Comparison of ENCODE assay signal across 8 mouse cellular contexts in genomic region chr7:118102231-118102630, GRCm38 (mm10). TPM values are rescaled to one million over a fixed set of nuclear protein-coding genes. Genes with fewer than 3 reads are reported as not detected.
DNase-seq lines count a peak whose midpoint lies in the region; ATAC-seq and TF ChIP-seq lines count a peak whose summit lies in the region.

No protein-coding gene starts in this region.

- no peaks in the 10 kb centered on the region for H3K27me3 ChIP-seq in CH12.LX (replicated peaks)
- H3K27me3 ChIP-seq in forebrain, embryonic 13.5 days: no peaks in the 10 kb centered on the region
- no peaks in the 10 kb centered on the region for H3K27me3 ChIP-seq in liver, postnatal 0 days (ENCODE audit: insufficient read depth, low read length)

- H3K4me3 ChIP-seq in CH12.LX (replicated peaks in 1 of 3; ENCODE audit: low read depth in 2 of 3, low read length in 2 of 3, poor library complexity in 1 of 3): no peak overlapping the region
- H3K4me3 ChIP-seq in forebrain, embryonic 13.5 days: no peak overlapping the region
- no peak overlapping the region for H3K4me3 ChIP-seq in liver, postnatal 0 days (ENCODE audit: low read depth, low read length)

- WGBS in forebrain, embryonic 13.5 days: 39% methylated on average over 4 of the region's 4 CpGs
- WGBS in liver, postnatal 0 days (ENCODE audit: insufficient replicate concordance): 45% methylated on average over 4 of the region's 4 CpGs

- H3K4me1 ChIP-seq in CH12.LX (ENCODE audit: control insufficient read depth in 1 of 2, insufficient read depth in 2 of 2): peaks cover 5 to 34% of the 10 kb centered on the region in 2 experiments; a peak in 3 of 4 replicates
- no peaks in the 10 kb centered on the region for H3K4me1 ChIP-seq in forebrain, embryonic 13.5 days
- peaks cover 6% of the 10 kb centered on the region; the same call in 1 of the 2 replicates for H3K4me1 ChIP-seq in liver, postnatal 0 days (ENCODE audit: insufficient read depth)

- H3K4me2 ChIP-seq in CH12.LX (ENCODE audit: insufficient read depth, low read depth, poor library complexity, severe bottlenecking): no peak overlapping the region
- H3K4me2 ChIP-seq in forebrain, embryonic 13.5 days: no peak overlapping the region
- H3K4me2 ChIP-seq in liver, postnatal 0 days (ENCODE audit: low read depth, low read length): no peak overlapping the region

- peak; percentile 91 for TF ChIP-seq RAD21 in CH12.LX (IDR thresholded peaks at IDR 0.05; ENCODE audit: low read depth, low read length)

- in situ Hi-C loops in CH12.LX (cut with MboI; ENCODE audit: low pct_ligation_motif_present, low pct_unique_long_range_greater_than_20kb, low sequenced_read_pairs): loop anchor here (25.0 kb wide), 2 partner anchors 615 to 690 kb away; no protein-coding TSS in a partner anchor

- no peak overlapping the region for H3K9ac ChIP-seq in CH12.LX (ENCODE audit: insufficient read depth, low read depth)
- H3K9ac ChIP-seq in forebrain, embryonic 13.5 days: no peak overlapping the region
- no peak overlapping the region for H3K9ac ChIP-seq in liver, postnatal 0 days (replicated peaks)

- peak; percentile 43 for DNase-seq in layer of hippocampus, adult 11-12 months (ENCODE audit: low spot score)
- DNase-seq in layer of hippocampus, postnatal 36 days: no peak
- DNase-seq in CH12.LX (ENCODE audit: extremely low read depth): peak; percentile 78
- no peak for DNase-seq in liver, postnatal 0 days
- DNase-seq in retina, embryonic 14.5 days (ENCODE audit: low spot score): peak; percentile 88
- no peak for DNase-seq in urinary bladder, postnatal 25 days (ENCODE audit: low spot score)

- TF ChIP-seq POLR2A in CH12.LX (IDR thresholded peaks at IDR 0.05; ENCODE audit: low read depth, low read length): no peak

- H3K27ac ChIP-seq in CH12.LX (ENCODE audit: insufficient read depth, low read depth): no peak overlapping the region
- no peak overlapping the region for H3K27ac ChIP-seq in forebrain, embryonic 13.5 days
- no peak overlapping the region for H3K27ac ChIP-seq in liver, postnatal 0 days (ENCODE audit: low read depth)

- peak; percentile 90 to 99 for TF ChIP-seq CTCF in CH12.LX (conservative IDR thresholded peaks at IDR 0.05 in 1 of 2, IDR thresholded peaks at IDR 0.05 in 1 of 2; ENCODE audit: low read depth in 2 of 2, low read length in 2 of 2)
- peak; percentile 97 for TF ChIP-seq CTCF in liver, postnatal 0 days (IDR thresholded peaks at IDR 0.05; ENCODE audit: low read depth)

- peaks cover 3% of the 10 kb centered on the region for H3K79me2 ChIP-seq in CH12.LX (replicated peaks; ENCODE audit: control insufficient read depth, extremely low read depth, insufficient read depth, poor library complexity, severe bottlenecking)

- peaks cover 29 to 44% of the 10 kb centered on the region in 2 experiments for H3K36me3 ChIP-seq in CH12.LX (replicated peaks in 1 of 2; ENCODE audit: control insufficient read depth in 1 of 2, insufficient read depth in 1 of 2, low read length in 1 of 2)
- peaks cover 28% of the 10 kb centered on the region for H3K36me3 ChIP-seq in forebrain, embryonic 13.5 days (ENCODE audit: poor library complexity, severe bottlenecking)
- H3K36me3 ChIP-seq in liver, postnatal 0 days (replicated peaks; ENCODE audit: insufficient read depth, low read length): peaks cover 24% of the 10 kb centered on the region

- H3K9me3 ChIP-seq in CH12.LX (replicated peaks; ENCODE audit: low read length): no peaks in the 10 kb centered on the region
- H3K9me3 ChIP-seq in forebrain, embryonic 13.5 days (replicated peaks): no peaks in the 10 kb centered on the region
- H3K9me3 ChIP-seq in liver, postnatal 0 days (ENCODE audit: low read length): no peaks in the 10 kb centered on the region

- dilution Hi-C loops in CH12.LX (cut with MboI; ENCODE audit: extremely low pct_ligation_motif_present, extremely low pct_unique_long_range_greater_than_20kb, low sequenced_read_pairs): no loop called here

- peak; percentile 67 for ATAC-seq in activated CD4-positive, CD25-positive, alpha-beta regulatory T cell, adult 4 months
- peak; percentile 51 for ATAC-seq in forebrain, embryonic 13.5 days
- ATAC-seq in liver, postnatal 0 days: 0 out of 2 replicates have a peak, but pooled peaks have one; percentile 26

- no peak for TF ChIP-seq EP300 in CH12.LX (IDR thresholded peaks at IDR 0.05; ENCODE audit: low read length)
- no peak for TF ChIP-seq EP300 in liver, postnatal 0 days (IDR thresholded peaks at IDR 0.05; ENCODE audit: low read depth)

TF ChIP-seq in CH12.LX, 34 proteins besides CTCF, POLR2A, EP300 and RAD21:
- TF ChIP-seq NELFE (IDR thresholded peaks at IDR 0.05; ENCODE audit: low read depth, low read length): peak; percentile 14; the same call in 1 of the 2 replicates
- peak; percentile 48; the same call in 1 of the 2 replicates for TF ChIP-seq ZNF384 (IDR thresholded peaks at IDR 0.05; ENCODE audit: low read depth, low read length)
- TF ChIP-seq KAT2A (IDR thresholded peaks at IDR 0.05; ENCODE audit: insufficient replicate concordance, low read length): no peak
- no peak for TF ChIP-seq ZC3H11A (IDR thresholded peaks at IDR 0.05; ENCODE audit: low read depth, low read length)
- TF ChIP-seq MYC (IDR thresholded peaks at IDR 0.05; ENCODE audit: low read depth, low read length): no peak
- peak; percentile 67 for TF ChIP-seq SMC3 (IDR thresholded peaks at IDR 0.05; ENCODE audit: low read depth, low read length)

RNA-seq across cellular contexts. Expression of gene Rps15a, which starts 13.8 kb away (rescaled TPM):
- 100 to 1,000 TPM; 370 to 388 TPM for total RNA-seq in layer of hippocampus, postnatal 36 days (2021)
- 2,766 and 3,118 TPM in 2 replicates for total RNA-seq in CH12.LX (2012; rRNA removed)
- 2,652 and 2,996 TPM in 2 replicates for total RNA-seq in CH12.LX (2014; rRNA removed)
- polyA plus RNA-seq in CH12.LX (2012; ENCODE audit: insufficient read length, low read depth): 774 and 1,002 TPM in 2 replicates
- polyA plus RNA-seq in activated CD4-positive, CD25-positive, alpha-beta regulatory T cell, adult 4 months (2017; shearing (Covaris generic)): 1,000 to 10,000 TPM; 1,580 to 2,609 TPM
- polyA plus RNA-seq in forebrain, embryonic 13.5 days (2015; fragmentation: Nextera tagmentation; extraction: Ambion mirVana): 632 and 719 TPM in 2 replicates
- 406 and 414 TPM in 2 replicates for polyA plus RNA-seq in liver, postnatal 0 days (2015; fragmentation: Nextera tagmentation; extraction: Ambion mirVana)

RNA-seq across cellular contexts. Expression of gene Arl6ip1, which starts 27.2 kb away (rescaled TPM):
- total RNA-seq in layer of hippocampus, postnatal 36 days (2021): 100 to 1,000 TPM; 298 to 300 TPM
- total RNA-seq in CH12.LX (2012; rRNA removed) (195 and 214 TPM in 2 replicates), CH12.LX (2014; rRNA removed) (234 and 274 TPM in 2 replicates)
- 241 and 248 TPM in 2 replicates for polyA plus RNA-seq in CH12.LX (2012; ENCODE audit: insufficient read length, low read depth)
- 100 to 1,000 TPM; 451 to 533 TPM for polyA plus RNA-seq in activated CD4-positive, CD25-positive, alpha-beta regulatory T cell, adult 4 months (2017; shearing (Covaris generic))
- polyA plus RNA-seq in forebrain, embryonic 13.5 days (2015; fragmentation: Nextera tagmentation; extraction: Ambion mirVana): 696 and 753 TPM in 2 replicates
- 299 and 309 TPM in 2 replicates for polyA plus RNA-seq in liver, postnatal 0 days (2015; fragmentation: Nextera tagmentation; extraction: Ambion mirVana)

Comparison
In these comparisons a context has a peak if more than half of its experiments do, and no peak if none do; other contexts are left out.
1. DNase-seq: peak in layer of hippocampus, adult 11-12 months (single experiment), CH12.LX (single experiment) and retina, embryonic 14.5 days (single experiment); none in layer of hippocampus, postnatal 36 days (0 of 2), liver, postnatal 0 days (single experiment) and urinary bladder, postnatal 25 days (single experiment).
2. Peak in every context shown above with its lines, with median percentiles within 50 percentile points of each other: ATAC-seq.